Mouse (Mus musculus): Measurements from ENCODE around the gene Tnk2.

- no peak for TF ChIP-seq CTCF (IDR thresholded peaks at IDR 0.05; ENCODE audit: low read depth)
- no peak for TF ChIP-seq EP300 (optimal IDR thresholded peaks at IDR 0.05)
These were observed 17.1 kb downstream of the Tnk2 start for GRCm38 (mm10) chr16:32660557-32661321.

Measured in stomach, postnatal 0 days (tissue).